Mouse (Mus musculus): ENCODE results near the gene Hsd17b14. TPM values are rescaled to one million over a fixed set of nuclear protein-coding genes. Genes with fewer than 3 reads are reported as not detected.

Gene Hsd17b14
- polyA plus RNA-seq, 1 experiment from 2014 or later = 0.52 TPM

GRCm38 (mm10) chr7:45595176-45595575 lies 40.5 kb downstream of the Hsd17b14 start:
- H3K36me3 ChIP-seq = no peaks in the 10 kb centered on the region
- no peaks in the 10 kb centered on the region for H3K27me3 ChIP-seq
- no peaks in the 10 kb centered on the region for H3K9me3 ChIP-seq
- ATAC-seq (ENCODE audit: low read depth) = no peak
- no peak overlapping the region for H3K4me2 ChIP-seq
- no peak overlapping the region for H3K9ac ChIP-seq
- no peaks in the 10 kb centered on the region for H3K4me1 ChIP-seq (replicated peaks)
- WGBS = 85% methylated on average over 4 of the region's 4 CpGs
- H3K4me3 ChIP-seq = no peak overlapping the region
- no peak overlapping the region for H3K27ac ChIP-seq (replicated peaks)

GRCm38 (mm10) chr7:45596107-45596506 lies 41.4 kb downstream of the Hsd17b14 start:
- WGBS = 88% methylated on average over 1 of the region's 1 CpGs
- no peaks in the 10 kb centered on the region for H3K9me3 ChIP-seq
- no peak for ATAC-seq (ENCODE audit: low read depth)
- no peaks in the 10 kb centered on the region for H3K36me3 ChIP-seq
- H3K4me1 ChIP-seq (replicated peaks) = no peaks in the 10 kb centered on the region
- H3K4me3 ChIP-seq = no peak overlapping the region
- H3K27ac ChIP-seq (replicated peaks) = no peak overlapping the region
- H3K27me3 ChIP-seq = no peaks in the 10 kb centered on the region
- H3K4me2 ChIP-seq = no peak overlapping the region
- no peak overlapping the region for H3K9ac ChIP-seq

- ATAC-seq (ENCODE audit: low read depth) = no peak
- Histone ChIP-seq H3K27me3 (no peaks in the 10 kb centered on the region), H3K4me2 (no peak overlapping the region), H3K4me1 (replicated peaks) (no peaks in the 10 kb centered on the region), H3K9ac (no peak overlapping the region), H3K4me3 (no peak overlapping the region), H3K9me3 (no peaks in the 10 kb centered on the region), H3K27ac (replicated peaks) (no peak overlapping the region), H3K36me3 (no peaks in the 10 kb centered on the region)
- 90% methylated on average over 5 of the region's 5 CpGs for WGBS
These were observed 42.3 kb downstream of the Hsd17b14 start for GRCm38 (mm10) chr7:45597013-45597412.

GRCm38 (mm10) chr7:45597527-45597926 lies 42.8 kb downstream of the Hsd17b14 start:
- no peak overlapping the region for H3K4me2 ChIP-seq
- no peaks in the 10 kb centered on the region for H3K36me3 ChIP-seq
- 95% methylated on average over 6 of the region's 6 CpGs for WGBS
- no peaks in the 10 kb centered on the region for H3K4me1 ChIP-seq (replicated peaks)
- H3K9me3 ChIP-seq = no peaks in the 10 kb centered on the region
- no peak for ATAC-seq (ENCODE audit: low read depth)
- no peaks in the 10 kb centered on the region for H3K27me3 ChIP-seq
- no peak overlapping the region for H3K27ac ChIP-seq (replicated peaks)
- no peak overlapping the region for H3K4me3 ChIP-seq
- H3K9ac ChIP-seq = no peak overlapping the region

GRCm38 (mm10) chr7:45598960-45599879 lies 44.5 kb downstream of the Hsd17b14 start:
- no peak overlapping the region for H3K27ac ChIP-seq (replicated peaks)
- H3K9ac ChIP-seq = no peak overlapping the region
- no peaks in the 10 kb centered on the region for H3K27me3 ChIP-seq
- no peak overlapping the region for H3K4me2 ChIP-seq
- H3K9me3 ChIP-seq = no peaks in the 10 kb centered on the region
- no peak overlapping the region for H3K4me3 ChIP-seq
- no peaks in the 10 kb centered on the region for H3K36me3 ChIP-seq
- H3K4me1 ChIP-seq (replicated peaks) = no peaks in the 10 kb centered on the region
- no peak for ATAC-seq (ENCODE audit: low read depth)
- WGBS = 52% methylated on average over 18 of the region's 18 CpGs

DNA sequence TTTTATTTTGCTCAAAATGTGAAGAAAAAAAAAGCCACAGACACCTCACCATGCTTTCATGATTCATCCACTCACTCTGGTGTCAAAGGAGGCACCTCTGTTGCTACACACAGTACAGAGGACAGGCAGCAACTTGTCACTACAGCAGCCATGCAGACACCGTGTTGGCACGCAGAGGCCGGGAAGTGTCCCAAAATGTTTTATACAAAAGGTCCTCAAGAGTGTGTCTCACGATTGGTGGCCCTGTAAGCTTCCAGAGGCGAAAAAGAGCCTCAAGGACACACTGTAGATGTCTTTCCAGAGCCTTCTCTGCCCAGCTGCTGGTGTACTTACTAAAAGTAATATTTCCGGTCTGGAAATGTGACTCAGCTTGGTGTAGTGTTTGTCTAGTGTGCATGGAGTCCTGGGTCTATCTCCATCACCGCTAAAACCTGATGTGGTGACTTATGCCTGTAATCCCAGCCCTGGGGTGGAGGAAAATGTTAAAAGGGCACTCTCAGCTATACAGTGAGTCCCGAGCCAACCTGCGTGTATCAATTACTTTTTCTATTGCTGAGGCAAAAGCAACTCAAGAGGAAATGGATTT lies 51.1 kb downstream of the Hsd17b14 start:
- no peaks in the 10 kb centered on the region for H3K4me1 ChIP-seq (replicated peaks)
- no peak for ATAC-seq (ENCODE audit: low read depth)
- H3K27me3 ChIP-seq = no peaks in the 10 kb centered on the region
- 87% methylated on average over 9 of the region's 9 CpGs for WGBS
- no peaks in the 10 kb centered on the region for H3K36me3 ChIP-seq
- H3K4me3 ChIP-seq = no peak overlapping the region
- H3K4me2 ChIP-seq = no peak overlapping the region
- no peak overlapping the region for H3K9ac ChIP-seq
- no peak overlapping the region for H3K27ac ChIP-seq (replicated peaks)
- no peaks in the 10 kb centered on the region for H3K9me3 ChIP-seq

GRCm38 (mm10) chr7:45609511-45609910 lies 54.8 kb downstream of the Hsd17b14 start:
- Histone ChIP-seq H3K36me3 (no peaks in the 10 kb centered on the region), H3K9ac (no peak overlapping the region), H3K9me3 (no peaks in the 10 kb centered on the region), H3K4me3 (no peak overlapping the region), H3K27ac (replicated peaks) (no peak overlapping the region), H3K27me3 (no peaks in the 10 kb centered on the region), H3K4me2 (no peak overlapping the region), H3K4me1 (replicated peaks) (no peaks in the 10 kb centered on the region)
- 56% methylated on average over 1 of the region's 1 CpGs for WGBS
- no peak for ATAC-seq (ENCODE audit: low read depth)

- Histone ChIP-seq H3K9me3 (no peaks in the 10 kb centered on the region), H3K4me3 (no peak overlapping the region), H3K4me1 (replicated peaks) (peaks cover 8% of the 10 kb centered on the region; the same call in 1 of the 2 replicates), H3K27ac (replicated peaks) (no peak overlapping the region), H3K9ac (no peak overlapping the region), H3K36me3 (no peaks in the 10 kb centered on the region), H3K27me3 (peaks cover 53% of the 10 kb centered on the region), H3K4me2 (no peak overlapping the region)
- WGBS = 26% methylated on average over 6 of the region's 6 CpGs
- ATAC-seq (ENCODE audit: low read depth) = no peak
These were observed 61.6 kb downstream of the Hsd17b14 start for GRCm38 (mm10) chr7:45616277-45616676.

DNA sequence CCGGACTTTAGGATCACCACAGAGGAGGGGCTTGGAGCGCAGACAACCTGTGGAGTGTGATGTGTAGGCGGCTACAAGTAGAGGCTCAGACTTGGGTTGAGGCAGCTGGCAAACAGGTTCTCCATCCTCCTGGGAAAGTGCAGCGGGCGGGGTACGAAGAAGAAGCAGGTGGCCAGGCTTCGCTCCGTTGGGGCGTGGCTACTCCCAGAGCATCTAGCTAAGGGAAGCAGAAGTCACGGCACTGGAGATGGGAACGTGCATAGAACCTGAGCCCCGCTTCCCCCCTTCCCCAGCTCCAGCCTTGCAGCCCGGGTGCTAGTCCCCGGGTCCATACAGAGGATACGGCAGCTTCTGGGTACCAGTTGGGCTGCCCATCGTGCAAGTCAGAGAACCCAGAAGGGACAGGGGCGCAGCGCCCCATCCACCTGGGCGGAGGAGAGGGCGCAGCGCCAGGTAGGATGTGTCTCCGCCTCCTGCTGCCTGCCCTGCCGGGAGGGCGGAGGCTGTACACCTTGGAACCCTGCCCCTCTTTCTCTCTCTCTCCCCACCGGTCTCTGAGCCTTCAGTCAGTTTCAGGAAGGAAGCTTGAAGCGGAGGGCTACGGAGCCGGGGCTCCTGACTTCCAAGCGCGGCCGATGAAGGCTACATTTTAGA lies 62.5 kb downstream of the Hsd17b14 start, which contains the start of gene Fut1:
TSS of gene Fut1 (plus strand) at position 248 of the 654 bp plus-strand sequence.
- H3K4me3 ChIP-seq = 0 out of 2 replicates have a peak within 1 kb of the TSS, but pooled peaks have one; percentile 4
- no peaks in the 10 kb centered on the region for H3K9me3 ChIP-seq
- peak within 1 kb of the TSS; percentile 24 for H3K4me2 ChIP-seq
- 8% methylated on average over 31 of the region's 31 CpGs for WGBS
- H3K27me3 ChIP-seq = peaks cover 53% of the 10 kb centered on the region
- no peaks in the 10 kb centered on the region for H3K36me3 ChIP-seq
- ATAC-seq (ENCODE audit: low read depth) = no peak
- H3K4me1 ChIP-seq (replicated peaks) = peaks cover 8% of the 10 kb centered on the region; the same call in 1 of the 2 replicates
- no peak within 1 kb of the TSS for H3K27ac ChIP-seq (replicated peaks)
- no peak within 1 kb of the TSS for H3K9ac ChIP-seq

Other genes starting within 250 kb of the Hsd17b14 start
- 7.1 and 7.2 TPM in 2 replicates for gene Trpm4, start 221.1 kb upstream of the Hsd17b14 start, polyA plus RNA-seq (2015; fragmentation: Nextera tagmentation; extraction: Ambion mirVana)
- 0.55 and 0.74 TPM in 2 replicates for gene Hrc, start 219.6 kb upstream of the Hsd17b14 start, polyA plus RNA-seq (2015; fragmentation: Nextera tagmentation; extraction: Ambion mirVana)
- gene Ppfia3, start 187.9 kb upstream of the Hsd17b14 start, polyA plus RNA-seq (2015; fragmentation: Nextera tagmentation; extraction: Ambion mirVana) = 18.4 and 20.3 TPM in 2 replicates
- 11.1 and 11.6 TPM in 2 replicates for gene Lin7b, start 184.3 kb upstream of the Hsd17b14 start, polyA plus RNA-seq (2015; fragmentation: Nextera tagmentation; extraction: Ambion mirVana)
- gene Snrnp70, start 159.2 kb upstream of the Hsd17b14 start, polyA plus RNA-seq (2015; fragmentation: Nextera tagmentation; extraction: Ambion mirVana) = 186 and 225 TPM in 2 replicates
- gene Kcna7, start 149.2 kb upstream of the Hsd17b14 start, polyA plus RNA-seq (2015; fragmentation: Nextera tagmentation; extraction: Ambion mirVana) = not detected in 2 replicates
- not detected in 2 replicates for gene Ntf5, start 141.2 kb upstream of the Hsd17b14 start, polyA plus RNA-seq (2015; fragmentation: Nextera tagmentation; extraction: Ambion mirVana)
- gene Lhb, start 134.1 kb upstream of the Hsd17b14 start, polyA plus RNA-seq (2015; fragmentation: Nextera tagmentation; extraction: Ambion mirVana) = not detected in 2 replicates
- gene Gys1, start 120.0 kb upstream of the Hsd17b14 start, polyA plus RNA-seq (2015; fragmentation: Nextera tagmentation; extraction: Ambion mirVana) = 21.5 and 25.9 TPM in 2 replicates
- 89.7 and 111 TPM in 2 replicates for gene Ruvbl2, start 116.8 kb upstream of the Hsd17b14 start, polyA plus RNA-seq (2015; fragmentation: Nextera tagmentation; extraction: Ambion mirVana)
- 6,282 and 6,442 TPM in 2 replicates for gene Ftl1, start 95.0 kb upstream of the Hsd17b14 start, polyA plus RNA-seq (2015; fragmentation: Nextera tagmentation; extraction: Ambion mirVana)
- gene Bax, start 88.0 kb upstream of the Hsd17b14 start, polyA plus RNA-seq (2015; fragmentation: Nextera tagmentation; extraction: Ambion mirVana) = 184 and 237 TPM in 2 replicates
- 0.13 and 0.29 TPM in 2 replicates for gene Tulp2, start 73.0 kb upstream of the Hsd17b14 start, polyA plus RNA-seq (2015; fragmentation: Nextera tagmentation; extraction: Ambion mirVana)
- gene Gm45808, start 68.1 kb upstream of the Hsd17b14 start, polyA plus RNA-seq (2015; fragmentation: Nextera tagmentation; extraction: Ambion mirVana) = not detected in 2 replicates
- gene Dhdh, start 66.1 kb upstream of the Hsd17b14 start, polyA plus RNA-seq (2015; fragmentation: Nextera tagmentation; extraction: Ambion mirVana) = 3.2 and 3.4 TPM in 2 replicates
- 116 and 121 TPM in 2 replicates for gene Nucb1, start 44.5 kb upstream of the Hsd17b14 start, polyA plus RNA-seq (2015; fragmentation: Nextera tagmentation; extraction: Ambion mirVana)
- gene Ppp1r15a, start 28.6 kb upstream of the Hsd17b14 start, polyA plus RNA-seq (2015; fragmentation: Nextera tagmentation; extraction: Ambion mirVana) = 17.2 and 20.9 TPM in 2 replicates
- gene Plekha4, start 28.6 kb upstream of the Hsd17b14 start, polyA plus RNA-seq (2015; fragmentation: Nextera tagmentation; extraction: Ambion mirVana) = 4.1 and 7.9 TPM in 2 replicates
- gene Bcat2, start 15.3 kb downstream of the Hsd17b14 start, polyA plus RNA-seq (2015; fragmentation: Nextera tagmentation; extraction: Ambion mirVana) = 24.0 and 24.1 TPM in 2 replicates
- gene Fgf21, start 60.6 kb downstream of the Hsd17b14 start, polyA plus RNA-seq (2015; fragmentation: Nextera tagmentation; extraction: Ambion mirVana) = not detected in 2 replicates
- gene Fut1, start 62.4 kb downstream of the Hsd17b14 start, polyA plus RNA-seq (2015; fragmentation: Nextera tagmentation; extraction: Ambion mirVana) = not detected in 2 replicates
- gene Izumo1, start 66.9 kb downstream of the Hsd17b14 start, polyA plus RNA-seq (2015; fragmentation: Nextera tagmentation; extraction: Ambion mirVana) = 0.10 TPM in 1 of 2 replicates, not detected in the other
- gene Rasip1, start 72.6 kb downstream of the Hsd17b14 start, polyA plus RNA-seq (2015; fragmentation: Nextera tagmentation; extraction: Ambion mirVana) = 13.1 TPM in 2 replicates
- 3.1 and 3.4 TPM in 2 replicates for gene Mamstr, start 85.1 kb downstream of the Hsd17b14 start, polyA plus RNA-seq (2015; fragmentation: Nextera tagmentation; extraction: Ambion mirVana)
- 0.15 TPM in 1 of 2 replicates, not detected in the other for gene Fut2, start 111.5 kb downstream of the Hsd17b14 start, polyA plus RNA-seq (2015; fragmentation: Nextera tagmentation; extraction: Ambion mirVana)
- 1.9 and 2.6 TPM in 2 replicates for gene Ntn5, start 129.1 kb downstream of the Hsd17b14 start, polyA plus RNA-seq (2015; fragmentation: Nextera tagmentation; extraction: Ambion mirVana)
- 0.52 and 0.93 TPM in 2 replicates for gene Sec1, start 139.5 kb downstream of the Hsd17b14 start, polyA plus RNA-seq (2015; fragmentation: Nextera tagmentation; extraction: Ambion mirVana)
- 44.5 and 46.0 TPM in 2 replicates for gene Car11, start 144.9 kb downstream of the Hsd17b14 start, polyA plus RNA-seq (2015; fragmentation: Nextera tagmentation; extraction: Ambion mirVana)
- gene Dbp, start 150.2 kb downstream of the Hsd17b14 start, polyA plus RNA-seq (2015; fragmentation: Nextera tagmentation; extraction: Ambion mirVana) = 3.1 and 4.1 TPM in 2 replicates
- gene Rpl18, start 160.6 kb downstream of the Hsd17b14 start, polyA plus RNA-seq (2015; fragmentation: Nextera tagmentation; extraction: Ambion mirVana) = 570 and 614 TPM in 2 replicates
- gene Sphk2, start 163.1 kb downstream of the Hsd17b14 start, polyA plus RNA-seq (2015; fragmentation: Nextera tagmentation; extraction: Ambion mirVana) = 25.1 and 26.3 TPM in 2 replicates
- 0.39 and 0.55 TPM in 2 replicates for gene Fam83e, start 166.3 kb downstream of the Hsd17b14 start, polyA plus RNA-seq (2015; fragmentation: Nextera tagmentation; extraction: Ambion mirVana)
- gene Spaca4, start 170.9 kb downstream of the Hsd17b14 start, polyA plus RNA-seq (2015; fragmentation: Nextera tagmentation; extraction: Ambion mirVana) = not detected in 2 replicates
- 17.2 and 17.4 TPM in 2 replicates for gene Lmtk3, start 228.8 kb downstream of the Hsd17b14 start, polyA plus RNA-seq (2015; fragmentation: Nextera tagmentation; extraction: Ambion mirVana)
- 4.9 and 5.2 TPM in 2 replicates for gene Sult2b1, start 229.8 kb downstream of the Hsd17b14 start, polyA plus RNA-seq (2015; fragmentation: Nextera tagmentation; extraction: Ambion mirVana)